Mouse (Mus musculus) C2C12 (cell line): ENCODE measurements around the gene Pdzrn4.

Experiments
- CEBPB ChIP-seq: IDR thresholded peaks from one replicate; pipeline ENCODE4 v1.6.1; 2011; ENCODE audit warnings: low read depth, mild to moderate bottlenecking, control low read depth, moderate library complexity
- CTCF ChIP-seq: IDR thresholded peaks from one replicate; pipeline ENCODE4 v1.5.1; 2011; ENCODE audit not compliant: control insufficient read depth, insufficient read depth, insufficient read length
- MAX ChIP-seq: IDR thresholded peaks from one replicate; pipeline ENCODE4 v1.6.1; 2011; ENCODE audit warnings: mild to moderate bottlenecking, control low read depth
- MYOG ChIP-seq: IDR thresholded peaks from one replicate; pipeline ENCODE4 v1.6.1; 2011; ENCODE audit not compliant: control insufficient read depth, insufficient read length; ENCODE audit errors: extremely low read depth

GRCm38 (mm10) chr15:92597011-92597780 is 200.5 kb downstream of the Pdzrn4 start:
- TF ChIP-seq CTCF (no peak), MYOG (no peak), CEBPB (no peak), MAX (no peak)
